Mouse (Mus musculus) stomach, embryonic 14.5 days (tissue): ENCODE results near the gene Msrb3. TPM values are rescaled to one million over a fixed set of nuclear protein-coding genes. Genes with fewer than 3 reads are reported as not detected.

Experiments
- ATAC-seq: fragments of 200-750 bp; cut with Nextera tagmentation; 2 replicates; pipeline ENCODE4 v1.8.0; 2017; ENCODE audit warnings: low read depth, moderate TSS enrichment; ENCODE audit not compliant: insufficient number of reproducible peaks, insufficient read depth, low FRiP score
- H3K27ac ChIP-seq: fragments of 300-500 bp; sonication (generic); 2 replicates; pipeline ENCODE4 v1.5.1; 2014; ENCODE audit warnings: mild to moderate bottlenecking, low read length, moderate library complexity, mixed read lengths
- H3K27me3 ChIP-seq: fragments of 300-500 bp; sonication (generic); 2 replicates; pipeline ENCODE4 v1.6.1; 2014; ENCODE audit warnings: low read length, control low read depth, mixed read lengths; ENCODE audit not compliant: control insufficient read depth, insufficient read depth
- H3K36me3 ChIP-seq: fragments of 300-500 bp; sonication (generic); 2 replicates; pipeline ENCODE4 v1.6.1; 2014; ENCODE audit warnings: mild to moderate bottlenecking, control low read depth, low read length, moderate library complexity, mixed read lengths; ENCODE audit not compliant: control insufficient read depth, insufficient read depth
- H3K4me1 ChIP-seq: fragments of 300-500 bp; sonication (generic); 2 replicates; pipeline ENCODE4 v1.6.1; 2014; ENCODE audit warnings: low read length, control low read depth, mixed read lengths; ENCODE audit not compliant: control insufficient read depth, insufficient read depth
- H3K4me2 ChIP-seq: fragments of 300-500 bp; sonication (generic); replicated peaks from 2 replicates; pipeline ENCODE4 v1.6.1; 2014; ENCODE audit warnings: low read depth, low read length, control low read depth
- H3K4me3 ChIP-seq: fragments of 300-500 bp; sonication (generic); 2 replicates; pipeline ENCODE4 v1.5.1; 2014; ENCODE audit warnings: low read depth, low read length, control low read depth
- H3K9ac ChIP-seq: fragments of 300-500 bp; sonication (generic); replicated peaks from 2 replicates; pipeline ENCODE4 v1.6.1; 2014; ENCODE audit warnings: low read depth, mild to moderate bottlenecking, control low read depth, low read length, moderate library complexity, mixed read lengths
- H3K9me3 ChIP-seq: fragments of 300-500 bp; sonication (generic); 2 replicates; pipeline ENCODE4 v1.6.1; 2016; ENCODE audit warnings: low read depth, low read length, control low read depth; ENCODE audit not compliant: control insufficient read depth
- WGBS: fragments of 180-500 bp; shearing (Covaris S2); extraction: QIAGEN DNeasy Blood & Tissue Kit; methylation state at CpG from one replicate; pipeline ENCODE4 v1.1.7; 2014; 5-methylcytosine and 5-hydroxymethylcytosine counted together
- polyA plus RNA-seq: library from polyadenylated mRNA; unstranded; fragments of >200 nt; fragmentation: Nextera tagmentation; extraction: Ambion mirVana; gene quantifications from 2 replicates; pipeline ENCODE4 v1.2.1, GENCODE M21; 2014

The Msrb3 gene
- polyA plus RNA-seq, 1 experiment from 2014 or later, result 33.3 TPM

- 90% methylated on average over 8 of the region's 8 CpGs for WGBS
- Histone ChIP-seq H3K36me3 (peaks cover 8% of the 10 kb centered on the region; the same call in 1 of the 2 replicates), H3K9ac (no peak overlapping the region)
Observed at GRCm38 (mm10) chr10:120926156-120926555, 27.3 kb upstream of the Msrb3 start.

GRCm38 (mm10) chr10:120921501-120921900 lies 22.6 kb upstream of the Msrb3 start:
- Histone ChIP-seq H3K36me3 (peaks cover 8% of the 10 kb centered on the region; the same call in 1 of the 2 replicates), H3K4me1 (no peaks in the 10 kb centered on the region), H3K27me3 (no peaks in the 10 kb centered on the region), H3K27ac (no peak overlapping the region), H3K9ac (no peak overlapping the region), H3K4me2 (no peak overlapping the region), H3K4me3 (no peak overlapping the region), H3K9me3 (no peaks in the 10 kb centered on the region)
- no peak for ATAC-seq
- WGBS, result 72% methylated on average over 2 of the region's 2 CpGs

More at GRCm38 (mm10) chr10:120926156-120926555, 27.3 kb upstream of the Msrb3 start:
- Histone ChIP-seq H3K4me1 (no peaks in the 10 kb centered on the region), H3K4me3 (no peak overlapping the region), H3K27me3 (no peaks in the 10 kb centered on the region), H3K4me2 (no peak overlapping the region), H3K27ac (no peak overlapping the region), H3K9me3 (no peaks in the 10 kb centered on the region)
- no peak for ATAC-seq

- Histone ChIP-seq H3K27me3 (no peaks in the 10 kb centered on the region), H3K4me3 (no peak overlapping the region), H3K9me3 (no peaks in the 10 kb centered on the region), H3K36me3 (peaks cover 4% of the 10 kb centered on the region; the same call in 1 of the 2 replicates), H3K9ac (no peak overlapping the region), H3K4me1 (no peaks in the 10 kb centered on the region), H3K27ac (no peak overlapping the region), H3K4me2 (no peak overlapping the region)
- WGBS, result 74% methylated on average over 11 of the region's 11 CpGs
- no peak for ATAC-seq
Observed at GRCm38 (mm10) chr10:120920604-120921003, 21.7 kb upstream of the Msrb3 start.

- Histone ChIP-seq H3K4me3 (no peak overlapping the region), H3K36me3 (no peaks in the 10 kb centered on the region), H3K27ac (no peak overlapping the region), H3K4me2 (no peak overlapping the region), H3K9ac (no peak overlapping the region), H3K4me1 (0 out of 2 replicates have a peak, but pooled peaks cover 3% of the 10 kb centered on the region), H3K9me3 (no peaks in the 10 kb centered on the region), H3K27me3 (no peaks in the 10 kb centered on the region)
- WGBS, result 83% methylated on average over 5 of the region's 5 CpGs
- ATAC-seq, result no peak
Observed at GRCm38 (mm10) chr10:120916250-120916649, 17.3 kb upstream of the Msrb3 start.

GRCm38 (mm10) chr10:120914948-120915631 lies 16.2 kb upstream of the Msrb3 start:
- 0 out of 2 replicates have a peak, but pooled peaks cover 3% of the 10 kb centered on the region for H3K4me1 ChIP-seq
- no peak for ATAC-seq
- H3K27me3 ChIP-seq, result no peaks in the 10 kb centered on the region
- no peaks in the 10 kb centered on the region for H3K36me3 ChIP-seq
- no peak overlapping the region for H3K4me2 ChIP-seq
- WGBS, result 64% methylated on average over 15 of the region's 15 CpGs
- H3K9me3 ChIP-seq, result no peaks in the 10 kb centered on the region
- H3K9ac ChIP-seq, result no peak overlapping the region
- no peak overlapping the region for H3K4me3 ChIP-seq
- H3K27ac ChIP-seq, result peak overlapping the region; percentile 4; the same call in 1 of the 2 replicates

GRCm38 (mm10) chr10:120914286-120914685 lies 15.4 kb upstream of the Msrb3 start:
- no peak for ATAC-seq
- 0 out of 2 replicates have a peak, but pooled peaks cover 3% of the 10 kb centered on the region for H3K4me1 ChIP-seq
- no peaks in the 10 kb centered on the region for H3K27me3 ChIP-seq
- H3K36me3 ChIP-seq, result no peaks in the 10 kb centered on the region
- no peak overlapping the region for H3K4me2 ChIP-seq
- 69% methylated on average over 7 of the region's 7 CpGs for WGBS
- H3K27ac ChIP-seq, result no peak overlapping the region
- no peaks in the 10 kb centered on the region for H3K9me3 ChIP-seq
- H3K9ac ChIP-seq, result no peak overlapping the region
- H3K4me3 ChIP-seq, result no peak overlapping the region

GRCm38 (mm10) chr10:120913796-120914195 lies 14.9 kb upstream of the Msrb3 start:
- Histone ChIP-seq H3K4me2 (no peak overlapping the region), H3K9me3 (no peaks in the 10 kb centered on the region), H3K4me1 (0 out of 2 replicates have a peak, but pooled peaks cover 3% of the 10 kb centered on the region), H3K9ac (no peak overlapping the region), H3K36me3 (no peaks in the 10 kb centered on the region), H3K27me3 (no peaks in the 10 kb centered on the region), H3K4me3 (no peak overlapping the region), H3K27ac (no peak overlapping the region)
- 58% methylated on average over 7 of the region's 7 CpGs for WGBS
- no peak for ATAC-seq

- H3K27ac ChIP-seq, result no peak overlapping the region
- ATAC-seq, result no peak
- no peaks in the 10 kb centered on the region for H3K27me3 ChIP-seq
- H3K36me3 ChIP-seq, result no peaks in the 10 kb centered on the region
- WGBS, result 82% methylated on average over 4 of the region's 4 CpGs
- H3K9me3 ChIP-seq, result no peaks in the 10 kb centered on the region
- H3K4me2 ChIP-seq, result no peak overlapping the region
- H3K4me3 ChIP-seq, result no peak overlapping the region
- H3K4me1 ChIP-seq, result 0 out of 2 replicates have a peak, but pooled peaks cover 3% of the 10 kb centered on the region
- H3K9ac ChIP-seq, result no peak overlapping the region
Observed at GRCm38 (mm10) chr10:120911971-120912370, 13.1 kb upstream of the Msrb3 start.
